Comparison of ENCODE assay signal across 8 mouse cellular contexts in the genomic region with DNA sequence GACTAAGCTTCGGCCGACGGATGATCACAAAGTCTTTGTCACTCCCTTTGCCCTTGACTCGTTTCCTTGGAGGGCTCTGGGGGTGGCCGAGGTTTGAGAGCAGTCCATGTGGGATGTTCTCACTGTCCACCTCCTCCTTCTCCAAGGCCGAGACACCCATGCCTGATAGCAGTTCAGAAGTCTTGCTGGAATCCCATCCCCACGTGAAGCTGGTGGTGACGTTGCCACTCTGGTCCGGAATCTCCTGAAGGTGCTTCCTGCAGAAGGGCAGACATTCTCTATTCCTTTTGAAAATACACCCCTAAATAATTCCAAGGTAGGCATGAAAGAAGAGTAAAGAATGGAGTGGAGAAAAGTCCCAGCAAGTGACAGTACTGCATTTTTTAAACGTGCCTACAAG. TPM values are rescaled to one million over a fixed set of nuclear protein-coding genes. Genes with fewer than 3 reads are reported as not detected.
DNase-seq lines count a peak whose midpoint lies in the region; ATAC-seq lines count a peak whose summit lies in the region.

No protein-coding gene starts in this region.

- no peaks in the 10 kb centered on the region for H3K27me3 ChIP-seq in hindbrain, embryonic 12.5 days
- H3K27me3 ChIP-seq in midbrain, embryonic 15.5 days (replicated peaks) = no peaks in the 10 kb centered on the region

- no peaks in the 10 kb centered on the region for H3K9me3 ChIP-seq in hindbrain, embryonic 12.5 days (replicated peaks)
- H3K9me3 ChIP-seq in midbrain, embryonic 15.5 days = no peaks in the 10 kb centered on the region

- DNase-seq in cerebellum, adult 11-12 months = peak; percentile 47
- peak; percentile 43 for DNase-seq in 3134 (ENCODE audit: extremely low read depth, insufficient read length, low spot score)
- DNase-seq in cerebellum, postnatal 14 days = peak; percentile 19 to 24
- DNase-seq in Muller cell, postnatal 12 days (ENCODE audit: inconsistent ontology term) = no peak
- DNase-seq in gastrocnemius, adult 18-20 months (ENCODE audit: low spot score) = no peak

- no peak for ATAC-seq in cerebellum, adult (ENCODE audit: insufficient number of reproducible peaks, low FRiP score, low TSS enrichment)
- ATAC-seq in hindbrain, embryonic 12.5 days (ENCODE audit: low FRiP score) = no peak
- no peak for ATAC-seq in midbrain, embryonic 15.5 days (replicated peaks)

- H3K27ac ChIP-seq in hindbrain, embryonic 12.5 days = no peak overlapping the region; the same call in 1 of the 2 replicates
- no peak overlapping the region for H3K27ac ChIP-seq in midbrain, embryonic 15.5 days

- peak overlapping the region; percentile 65 for H3K9ac ChIP-seq in hindbrain, embryonic 12.5 days
- peak overlapping the region; percentile 92 for H3K9ac ChIP-seq in midbrain, embryonic 15.5 days

- peaks cover 19% of the 10 kb centered on the region for H3K4me1 ChIP-seq in hindbrain, embryonic 12.5 days
- peaks cover 23% of the 10 kb centered on the region for H3K4me1 ChIP-seq in midbrain, embryonic 15.5 days

- H3K4me3 ChIP-seq in hindbrain, embryonic 12.5 days = peak overlapping the region; percentile 91
- peak overlapping the region; percentile 93 for H3K4me3 ChIP-seq in midbrain, embryonic 15.5 days

- peaks cover 29% of the 10 kb centered on the region for H3K36me3 ChIP-seq in hindbrain, embryonic 12.5 days
- H3K36me3 ChIP-seq in midbrain, embryonic 15.5 days (replicated peaks) = 0 out of 2 replicates have a peak, but pooled peaks cover 6% of the 10 kb centered on the region

- peak overlapping the region; percentile 59 for H3K4me2 ChIP-seq in hindbrain, embryonic 12.5 days (replicated peaks)
- peak overlapping the region; percentile 59 for H3K4me2 ChIP-seq in midbrain, embryonic 15.5 days

- 31% methylated on average over 10 of the region's 10 CpGs for WGBS in hindbrain, embryonic 12.5 days
- WGBS in midbrain, embryonic 15.5 days = 30% methylated on average over 10 of the region's 10 CpGs

RNA-seq across cellular contexts. Expression of gene Lmbrd2, which starts 0.9 kb away (rescaled TPM):
- 3.0 and 3.4 TPM in 2 replicates for polyA plus RNA-seq in hindbrain, embryonic 12.5 days (2016; fragmentation: Nextera tagmentation; extraction: Ambion mirVana)
- 3.3 and 4.3 TPM in 2 replicates for polyA plus RNA-seq in midbrain, embryonic 15.5 days (2015; fragmentation: Nextera tagmentation; extraction: Ambion mirVana)
- 10 to 100 TPM; 16.3 to 16.6 TPM for total RNA-seq in gastrocnemius, adult 18-20 months (2021)

RNA-seq across cellular contexts. Expression of gene Skp2, which starts 15.8 kb away (rescaled TPM):
- polyA plus RNA-seq in hindbrain, embryonic 12.5 days (2016; fragmentation: Nextera tagmentation; extraction: Ambion mirVana) = 71.7 and 74.7 TPM in 2 replicates
- 19.7 and 21.5 TPM in 2 replicates for polyA plus RNA-seq in midbrain, embryonic 15.5 days (2015; fragmentation: Nextera tagmentation; extraction: Ambion mirVana)
- under 1 TPM; 0.31 to 0.39 TPM for total RNA-seq in gastrocnemius, adult 18-20 months (2021)

Comparison
In these comparisons a context has a peak if more than half of its experiments do, and no peak if none do; other contexts are left out.
1. DNase-seq: peak in cerebellum, adult 11-12 months (single experiment), 3134 (single experiment) and cerebellum, postnatal 14 days (2 of 2); none in Muller cell, postnatal 12 days (single experiment) and gastrocnemius, adult 18-20 months (single experiment).